Mouse (Mus musculus): Measurements from ENCODE around the gene Nrip2.
"Not testable (repeated sequence)": the region's sequence is repeated elsewhere in the genome, so short reads cannot be mapped to it uniquely, and the experiment has no call there.

Nrip2 gene

DNA sequence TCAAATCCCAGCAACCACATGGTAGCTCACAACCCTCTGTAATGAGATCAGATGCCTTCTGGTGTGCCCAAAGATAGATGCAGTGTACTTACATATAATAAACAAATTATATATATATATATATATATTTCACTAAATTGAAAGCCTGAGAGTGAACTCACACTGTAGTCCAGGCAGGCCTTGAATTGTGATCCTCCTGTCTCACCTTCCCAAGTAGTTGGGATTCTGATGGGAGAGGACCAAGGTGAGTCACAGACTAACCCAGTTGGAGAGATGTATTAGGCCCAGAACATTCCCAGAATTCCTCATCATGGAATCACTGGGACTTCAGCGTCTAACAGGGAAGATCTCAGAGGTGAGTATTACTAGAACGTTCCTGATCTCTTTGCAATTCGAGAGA is at the start of gene Nrip2:
Gene Nrip2, plus strand, starts transcription at position 301 of the 400 bp plus-strand sequence.
- no peak for DNase-seq (ENCODE audit: extremely low spot score, low read depth, low spot score)

DNA sequence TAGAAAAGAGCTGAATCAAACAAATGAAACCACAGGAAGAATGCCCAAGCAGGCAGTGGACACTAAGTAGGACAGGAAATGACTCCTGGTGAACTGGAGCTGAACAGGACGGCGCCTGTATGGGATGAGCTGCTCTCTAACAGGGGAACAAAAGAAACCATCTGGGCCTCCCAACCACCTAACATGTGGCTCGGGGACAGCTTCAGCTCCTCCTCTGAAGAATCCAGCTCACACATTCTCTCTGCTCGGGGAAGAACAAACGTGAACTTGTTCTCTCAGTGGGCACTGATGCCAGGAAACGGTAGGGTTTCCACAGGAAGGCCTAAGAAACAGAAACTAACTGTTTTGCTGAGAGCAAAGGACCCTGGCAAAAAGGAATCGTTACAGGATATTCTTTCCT is 49.4 kb upstream of the Nrip2 start:
- DNase-seq (ENCODE audit: extremely low spot score, low read depth, low spot score): no peak

DNA sequence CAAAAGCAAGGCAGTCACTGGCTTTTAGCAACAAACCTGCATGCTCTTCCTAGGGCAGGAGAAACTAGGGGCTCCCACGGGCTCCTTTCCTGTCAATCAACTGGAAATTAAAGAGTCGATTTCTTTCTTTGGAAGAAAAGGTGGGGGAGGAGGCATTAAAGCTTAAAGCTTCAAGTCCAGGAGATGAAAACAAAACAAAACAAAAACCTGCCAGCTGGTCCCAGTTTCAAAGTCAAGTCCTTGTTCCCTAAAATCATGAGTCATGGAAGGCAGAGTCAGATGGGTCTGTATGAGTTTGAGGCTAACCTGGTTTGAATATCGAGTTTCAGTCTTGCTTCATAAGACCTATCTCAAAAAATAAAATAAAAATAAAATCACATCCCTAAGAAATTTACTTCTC is 45.0 kb upstream of the Nrip2 start:
- no peak for DNase-seq (ENCODE audit: extremely low spot score, low read depth, low spot score)

DNA sequence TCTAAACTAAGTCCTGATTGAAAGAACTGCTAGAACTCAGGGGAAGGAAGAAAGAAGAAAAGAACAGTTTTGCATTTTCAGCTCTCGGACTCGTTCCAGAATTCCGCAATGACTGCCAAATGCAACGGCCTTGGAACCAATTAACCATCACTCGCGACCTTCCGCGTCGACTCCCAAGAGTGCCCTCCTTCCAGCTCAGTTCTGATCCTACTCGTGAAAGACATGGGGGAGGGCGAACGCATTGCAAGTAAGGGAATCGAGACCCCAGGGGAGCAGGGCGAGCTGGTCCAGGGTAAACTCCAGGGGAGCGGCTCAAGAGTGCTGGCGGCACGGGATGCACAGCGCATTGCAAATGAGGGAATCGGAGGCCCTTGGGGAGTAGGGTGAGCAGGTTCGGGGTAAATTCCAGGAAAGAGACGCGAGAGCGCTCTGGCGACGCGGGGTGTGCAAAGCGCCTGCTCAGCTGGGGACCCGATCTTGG is 43.9 kb upstream of the Nrip2 start:
- DNase-seq (ENCODE audit: extremely low spot score, low read depth, low spot score): no peak

DNA sequence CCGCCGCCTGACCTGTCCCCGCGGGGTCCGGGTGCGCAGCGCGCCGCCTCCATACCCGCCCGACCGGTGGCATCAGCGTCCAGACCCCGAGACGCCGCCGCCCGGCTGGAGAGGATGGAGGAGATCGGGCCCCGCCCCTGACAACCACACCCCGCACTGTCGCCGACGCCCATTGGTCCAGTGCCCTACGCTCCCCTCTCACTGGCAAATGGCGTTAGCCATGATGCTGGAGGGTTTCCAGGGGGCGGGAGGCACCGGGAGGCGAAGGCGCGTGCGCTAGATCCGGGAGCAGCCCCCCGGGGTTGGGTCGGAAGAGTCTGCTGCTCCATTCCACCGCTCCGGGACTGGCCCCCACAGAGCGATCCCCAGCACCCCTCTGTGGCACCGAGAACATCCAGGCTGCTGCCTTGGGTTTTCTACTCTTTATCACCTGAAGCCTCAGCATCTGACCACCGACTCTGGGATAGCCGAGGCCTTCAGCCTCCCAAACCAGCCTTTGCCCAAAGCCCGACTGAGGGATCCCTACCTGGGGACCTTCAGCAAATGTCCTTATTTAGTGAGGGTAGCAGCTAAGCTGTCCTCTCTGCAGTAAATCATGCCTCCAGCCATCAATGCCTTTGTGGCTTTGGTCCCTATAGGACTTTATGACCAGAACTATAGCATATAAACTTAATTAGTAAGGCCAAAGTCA is 43.2 kb upstream of the Nrip2 start, which contains the start of gene Tulp3:
Gene Tulp3, minus strand, starts transcription at position 126 of the 691 bp plus-strand sequence.
- DNase-seq (ENCODE audit: extremely low spot score, low read depth, low spot score): peak; percentile 80

DNA sequence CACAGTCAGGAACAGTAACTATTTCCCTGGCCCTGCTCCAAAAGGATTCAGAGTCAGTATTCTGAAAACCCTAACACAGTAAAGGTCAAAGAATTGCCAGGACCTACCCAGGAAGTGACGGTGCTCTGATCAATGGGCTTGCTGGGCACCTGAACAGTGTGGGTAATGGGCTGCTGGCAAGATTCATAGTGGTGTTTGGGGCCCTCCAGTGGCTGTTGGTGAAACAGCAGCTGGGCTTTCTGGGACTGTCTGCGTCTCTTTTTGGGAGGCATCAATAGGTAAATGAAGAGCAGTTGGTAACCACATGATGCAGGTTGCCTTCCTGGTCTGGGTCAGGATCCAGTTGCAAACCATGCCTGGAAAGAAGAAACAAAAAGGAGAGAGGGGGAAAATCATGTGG is 40.1 kb upstream of the Nrip2 start:
- DNase-seq (ENCODE audit: extremely low spot score, low read depth, low spot score): no peak

DNA sequence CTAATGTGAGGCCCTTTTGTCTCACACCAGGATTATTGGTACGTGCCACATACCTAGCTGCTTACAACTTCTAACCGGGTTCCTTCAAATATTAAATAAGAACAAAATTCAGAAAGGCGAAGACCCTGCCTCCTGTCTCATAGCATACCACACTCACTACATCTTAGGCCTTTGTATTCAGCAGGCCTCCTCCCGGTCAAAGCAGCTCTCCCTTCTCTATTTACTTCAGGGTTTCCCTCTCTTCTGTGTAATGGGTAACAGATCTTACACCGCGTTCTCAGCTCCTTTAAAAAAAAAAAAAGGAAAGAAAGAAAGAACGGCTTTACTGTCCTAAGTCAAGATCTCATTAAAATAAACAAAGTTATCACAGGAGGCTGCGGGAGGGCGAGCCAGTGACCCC is 37.2 kb upstream of the Nrip2 start:
- no peak for DNase-seq (ENCODE audit: extremely low spot score, low read depth, low spot score)

DNA sequence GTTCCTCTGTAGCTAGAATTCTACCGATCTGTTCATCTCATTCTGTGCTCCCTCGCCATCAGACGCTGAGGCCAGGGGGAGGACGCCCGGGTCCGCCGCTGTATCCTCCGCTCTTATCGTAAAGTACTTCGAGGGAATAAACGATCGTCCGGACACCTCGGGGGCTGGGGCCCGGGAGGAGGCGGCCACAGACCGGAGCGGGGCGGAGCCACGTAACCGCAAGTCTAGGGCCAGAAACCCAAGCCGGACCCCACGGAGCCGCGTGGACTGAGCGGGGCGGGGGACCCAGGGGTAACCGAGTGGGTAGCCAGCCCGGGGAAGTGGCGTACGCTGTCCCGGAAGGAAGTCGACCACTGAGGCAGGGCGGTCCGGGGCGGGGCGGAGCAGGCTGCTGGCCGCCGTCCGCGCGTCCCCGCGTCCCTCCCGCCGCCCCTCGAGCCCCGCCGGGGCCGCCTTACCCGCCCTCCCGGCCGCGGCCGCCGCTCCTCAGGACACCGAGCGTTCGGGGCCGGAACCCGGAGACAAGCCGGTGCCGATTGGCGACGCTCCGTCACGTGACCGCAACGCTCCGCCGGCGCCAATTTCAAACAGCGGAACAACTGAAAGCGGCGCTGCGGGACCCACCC is 36.6 kb upstream of the Nrip2 start, which contains the start of the genes Rhno1 and Foxm1:
Gene Rhno1, minus strand, starts transcription at position 531 of the 626 bp plus-strand sequence.
Gene Foxm1, plus strand, starts transcription at position 587 of the 626 bp plus-strand sequence.
- no peak for DNase-seq (ENCODE audit: extremely low spot score, low read depth, low spot score)

DNA sequence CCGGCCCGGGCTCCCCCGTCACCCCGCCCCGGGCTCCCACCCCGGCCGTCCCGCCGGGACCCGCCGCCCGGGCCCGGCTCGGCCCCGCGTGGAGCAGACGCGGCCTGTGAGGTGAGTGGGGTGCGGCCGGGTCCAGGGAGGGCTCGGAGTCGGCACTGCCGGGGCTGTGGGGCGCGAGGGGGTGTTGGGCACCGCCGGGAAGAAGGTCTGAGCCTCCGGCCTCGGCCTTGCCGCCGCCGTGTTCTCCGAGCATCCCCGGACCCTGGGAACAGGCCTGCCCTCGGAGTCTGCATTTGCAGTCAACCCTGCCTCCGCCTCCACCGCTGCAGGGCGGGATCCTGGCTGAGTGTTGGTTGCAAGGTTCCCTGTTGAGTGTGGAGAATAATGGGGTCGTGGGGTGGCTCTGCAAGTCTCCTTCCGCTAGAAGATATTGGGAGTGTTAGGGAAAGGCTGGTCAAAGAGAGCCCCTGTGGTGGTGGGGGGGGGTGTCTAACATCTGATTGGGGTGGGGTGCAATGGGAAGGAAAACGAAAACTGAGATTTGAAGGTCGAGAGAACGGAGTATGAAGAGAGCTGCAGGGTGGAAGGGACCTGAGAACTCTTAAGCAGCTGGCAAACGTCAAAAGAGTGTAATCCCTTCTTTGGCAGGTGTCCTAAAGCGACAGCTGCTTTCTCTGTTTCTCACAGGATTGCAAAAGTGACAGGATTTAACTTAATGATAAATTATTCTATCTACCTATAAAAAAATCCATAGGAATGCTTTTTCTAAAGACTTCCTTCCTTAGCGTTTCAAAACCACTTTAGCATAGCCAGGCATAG is 35.9 kb upstream of the Nrip2 start:
- DNase-seq (ENCODE audit: extremely low spot score, low read depth, low spot score): no peak

DNA sequence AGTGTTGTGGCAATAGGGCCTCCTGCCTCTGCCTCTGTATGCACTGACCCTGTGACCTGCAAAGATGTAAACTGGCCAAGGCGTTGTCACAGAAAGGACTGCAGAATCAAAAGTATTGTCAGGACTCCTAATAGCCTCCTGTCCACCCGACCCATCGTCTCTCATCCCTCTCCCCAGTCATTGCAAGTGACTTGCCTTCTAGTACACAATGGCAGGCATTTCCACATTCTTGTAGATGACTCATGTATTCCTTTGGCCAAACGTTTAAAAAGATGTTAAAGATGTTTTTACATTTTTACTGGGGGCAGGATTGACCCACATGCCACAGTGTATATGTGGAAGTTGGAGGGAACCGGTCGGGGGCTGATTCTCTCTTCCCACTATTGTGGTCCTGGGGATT is 34.4 kb upstream of the Nrip2 start:
- DNase-seq (ENCODE audit: extremely low spot score, low read depth, low spot score): no peak

DNA sequence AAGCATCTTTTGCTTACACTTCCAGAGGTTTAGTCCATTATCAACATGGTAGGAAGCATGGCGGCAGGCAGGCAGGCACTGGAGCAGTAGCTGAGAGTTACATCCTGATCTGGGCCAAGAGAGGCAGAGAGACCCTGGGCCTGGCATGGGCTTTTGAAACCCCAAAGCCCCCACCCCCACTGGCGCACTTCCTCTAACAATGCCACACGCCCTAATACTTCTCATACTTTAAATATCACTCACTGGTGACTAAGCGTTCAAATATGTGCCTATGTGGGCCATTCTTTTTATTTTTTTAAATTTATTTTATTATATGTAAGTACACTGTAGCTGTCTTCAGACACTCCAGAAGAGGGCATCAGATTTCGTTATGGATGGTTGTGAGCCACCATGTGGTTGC is 32.6 kb upstream of the Nrip2 start:
- no peak for DNase-seq (ENCODE audit: extremely low spot score, low read depth, low spot score)

DNA sequence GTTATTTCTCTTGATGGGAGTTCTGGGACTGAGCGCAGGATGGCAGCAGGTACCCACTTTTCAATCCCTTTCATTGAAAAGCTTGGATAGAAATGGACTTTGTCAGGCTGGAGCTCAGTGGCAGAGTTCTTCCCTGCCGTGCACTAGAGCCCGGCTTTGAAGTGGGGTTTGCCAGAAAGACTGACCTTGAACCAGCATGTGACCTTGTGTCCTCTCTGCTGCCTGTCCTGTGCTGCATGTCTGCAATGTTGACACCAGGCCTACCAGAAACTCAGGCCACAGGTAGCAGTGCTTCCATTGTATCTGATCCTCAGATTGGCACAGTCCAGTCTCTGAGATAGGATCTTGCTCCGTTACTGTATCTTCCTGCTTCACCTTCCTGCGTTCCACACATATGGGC is 29.1 kb upstream of the Nrip2 start:
- DNase-seq (ENCODE audit: extremely low spot score, low read depth, low spot score): no peak

DNA sequence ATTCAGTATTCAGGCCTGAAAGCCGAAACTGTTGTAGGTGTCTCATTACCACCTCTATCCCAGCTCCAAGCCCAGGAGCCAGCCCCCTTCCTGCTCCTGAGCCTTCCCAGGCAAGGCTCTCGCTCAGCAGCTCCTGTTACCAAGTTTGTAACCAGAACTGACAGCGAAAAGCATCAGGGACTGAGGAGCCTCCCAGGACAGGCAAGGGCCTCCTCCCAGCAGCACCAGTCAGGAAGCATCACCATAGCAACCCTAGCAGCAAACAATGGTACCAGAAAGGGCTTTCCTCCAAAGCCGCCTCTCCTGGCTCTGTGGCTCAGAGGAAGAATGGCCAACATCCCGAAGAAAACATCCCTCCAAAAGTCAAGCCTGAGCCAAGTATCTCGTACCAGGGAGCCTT is 23.9 kb upstream of the Nrip2 start, which contains the start of the genes Tex52 and Gm44596:
Gene Tex52, plus strand, starts transcription at position 265 of the 400 bp plus-strand sequence.
Gene Gm44596, plus strand, starts transcription at position 312 of the 400 bp plus-strand sequence.
- no peak for DNase-seq (ENCODE audit: extremely low spot score, low read depth, low spot score)

DNA sequence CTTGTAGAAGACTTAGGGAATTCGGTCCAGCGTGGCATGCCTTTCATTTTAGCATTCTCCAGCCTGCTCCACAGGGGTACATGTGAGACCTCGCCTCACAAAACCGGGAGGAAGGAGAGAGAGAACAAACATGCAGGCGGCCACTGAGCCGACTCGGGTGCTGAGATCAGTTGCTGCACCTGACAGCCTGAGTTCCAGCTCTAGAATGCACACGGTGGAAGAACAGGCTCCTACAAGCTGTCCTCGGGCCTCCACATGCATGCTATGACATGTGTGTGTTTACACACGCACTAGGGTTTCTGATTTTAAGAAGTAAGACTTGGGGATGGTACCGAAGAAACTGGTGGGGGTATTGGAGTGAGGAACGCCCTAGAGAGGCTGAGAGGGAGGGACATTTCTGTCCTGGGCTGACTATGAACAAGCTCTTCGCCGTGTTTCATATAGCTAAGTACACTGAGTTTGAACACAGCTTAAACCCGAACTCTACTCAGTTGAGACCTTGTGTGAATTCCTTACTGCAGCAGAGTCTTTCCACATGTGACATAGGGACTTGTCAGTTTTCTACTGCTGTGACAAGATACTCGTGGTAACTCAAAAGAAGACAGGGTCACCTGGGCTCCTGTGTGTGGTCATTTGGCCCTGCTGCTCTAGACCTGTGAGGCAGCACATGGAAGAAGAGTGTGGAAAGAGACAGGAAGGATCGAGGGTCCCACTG is 22.6 kb upstream of the Nrip2 start:
- DNase-seq (ENCODE audit: extremely low spot score, low read depth, low spot score): no peak

DNA sequence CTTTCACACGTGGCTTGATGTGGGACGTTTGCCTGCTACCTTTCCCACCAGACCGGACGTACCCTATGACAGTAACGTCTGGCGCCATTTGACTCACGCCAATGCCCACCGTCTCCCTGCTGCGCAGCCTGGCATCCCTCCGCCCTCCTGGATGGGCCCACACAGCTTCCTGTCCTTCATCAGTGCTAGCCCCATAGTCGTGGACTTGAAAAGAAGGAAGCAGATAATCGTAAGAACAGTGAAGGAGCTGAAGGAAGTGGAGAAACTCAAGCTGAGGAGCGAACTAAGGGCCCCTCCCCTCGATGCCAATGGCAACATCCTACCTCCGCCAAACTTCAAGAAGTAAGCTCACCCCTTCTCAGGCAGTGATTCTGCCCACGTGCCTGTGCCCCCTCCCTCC is 19.5 kb upstream of the Nrip2 start:
- DNase-seq (ENCODE audit: extremely low spot score, low read depth, low spot score): no peak

DNA sequence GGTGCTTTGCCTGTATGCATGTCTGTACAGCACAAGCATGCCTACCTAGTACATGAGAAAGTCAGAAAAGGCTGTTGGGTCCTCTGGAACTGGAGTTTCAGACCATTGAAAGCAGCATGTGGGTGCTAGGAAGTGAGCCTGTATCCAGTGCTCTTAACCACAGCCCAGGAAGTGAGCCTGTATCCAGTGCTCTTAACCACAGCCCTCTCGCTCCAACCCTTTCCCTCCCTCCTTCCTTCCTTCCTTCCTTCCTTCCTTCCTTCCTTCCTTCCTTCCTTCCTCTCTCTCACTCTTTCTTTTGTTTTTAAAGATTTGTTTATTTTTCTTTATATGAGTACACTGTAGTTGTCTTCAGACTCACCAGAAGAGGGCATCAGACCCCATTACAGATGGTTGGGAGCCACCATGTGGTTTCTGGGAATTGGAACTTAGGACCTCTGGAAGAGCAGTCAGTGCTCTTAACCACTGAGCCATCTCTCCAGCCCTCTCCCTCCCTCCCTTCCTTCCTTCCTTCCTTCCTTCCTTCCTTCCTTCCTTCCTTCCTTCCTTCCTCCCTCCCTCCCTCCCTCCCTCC is 18.4 kb upstream of the Nrip2 start:
- DNase-seq (ENCODE audit: extremely low spot score, low read depth, low spot score): not testable (repeated sequence)

DNA sequence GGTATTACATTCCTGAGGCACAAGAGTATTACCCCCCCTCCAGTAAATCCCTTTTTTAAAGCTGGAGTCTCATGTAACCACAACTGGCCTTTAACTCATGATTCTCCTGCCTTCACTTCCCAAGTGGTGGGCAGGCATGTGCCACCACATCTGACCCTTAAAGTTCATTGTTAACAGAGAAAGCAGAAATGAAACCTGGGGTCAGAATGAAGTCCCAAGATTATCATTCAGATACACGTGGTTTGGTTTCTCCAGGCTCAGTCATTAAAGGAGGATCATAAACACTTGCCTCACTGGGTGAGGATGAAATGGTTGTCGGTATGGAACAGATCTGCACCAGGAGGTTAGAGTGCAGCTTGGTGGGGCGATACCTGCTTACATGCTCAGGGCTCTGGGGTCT is 17.8 kb upstream of the Nrip2 start:
- no peak for DNase-seq (ENCODE audit: extremely low spot score, low read depth, low spot score)

DNA sequence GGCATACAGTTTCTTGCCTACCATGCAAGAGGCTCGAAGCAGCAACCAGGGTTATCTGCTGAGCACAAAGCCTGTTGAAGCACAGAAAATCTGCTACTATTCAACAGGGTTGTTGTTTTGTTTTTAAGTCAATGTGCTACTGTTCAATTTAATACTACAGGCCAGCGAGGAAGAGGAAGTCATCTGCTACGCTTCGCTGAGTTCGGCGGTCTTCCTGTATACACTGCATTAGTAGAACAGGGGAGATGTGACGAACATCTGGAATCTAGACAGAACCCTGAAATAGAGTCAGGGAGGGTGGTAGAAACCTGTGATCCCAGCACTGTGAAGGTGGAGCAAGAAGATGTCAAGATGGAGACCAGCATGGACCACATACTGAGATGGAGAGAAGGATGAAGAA is 15.3 kb upstream of the Nrip2 start:
- no peak for DNase-seq (ENCODE audit: extremely low spot score, low read depth, low spot score)

DNA sequence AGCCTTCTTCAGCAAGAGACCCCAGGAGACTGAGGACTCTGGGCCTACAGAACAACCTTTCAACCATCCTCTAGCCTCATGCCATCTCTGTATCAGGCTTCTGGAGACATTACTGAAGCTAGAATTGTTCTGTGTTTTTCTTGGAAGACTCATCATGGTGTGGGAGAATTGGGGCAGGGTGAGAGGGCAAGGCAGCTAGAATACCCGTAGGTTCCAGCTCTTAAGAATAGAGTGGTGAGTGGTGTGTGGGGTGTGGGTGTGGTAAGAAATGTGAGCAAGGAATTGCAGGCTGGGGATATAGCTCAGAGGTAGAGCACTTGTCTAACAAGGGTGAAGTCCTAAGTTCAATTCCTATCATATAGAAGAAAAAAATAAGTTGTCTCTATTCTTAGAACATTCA is 14.1 kb upstream of the Nrip2 start:
- DNase-seq (ENCODE audit: extremely low spot score, low read depth, low spot score): no peak

DNA sequence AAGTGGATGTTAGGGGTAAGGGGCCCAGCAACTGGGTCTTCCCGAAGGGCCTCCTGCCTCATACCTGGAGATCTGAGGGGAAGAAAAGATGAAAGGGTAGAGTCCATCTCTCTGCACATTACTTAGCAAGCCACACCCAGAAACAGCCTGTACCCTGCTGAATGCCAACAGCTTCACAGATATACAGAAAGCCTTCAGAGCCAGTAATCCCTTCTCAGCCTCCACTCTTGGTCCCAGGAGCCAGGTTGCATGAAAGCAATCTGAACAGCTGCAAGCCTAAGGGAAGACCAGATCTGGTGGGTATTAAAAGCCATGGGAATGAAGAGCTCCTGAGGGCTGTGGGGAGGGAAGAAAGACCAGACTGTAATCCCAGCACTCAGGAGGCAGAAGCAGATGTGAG is 9.9 kb upstream of the Nrip2 start:
- DNase-seq (ENCODE audit: extremely low spot score, low read depth, low spot score): no peak
